Mouse (Mus musculus) urinary bladder, postnatal 36 days (tissue): ENCODE data around the gene OR5BS1P.
"Not testable (repeated sequence)": the region's sequence is repeated elsewhere in the genome, so short reads cannot be mapped to it uniquely, and the experiment has no call there.

Experiments used
- DNase-seq, 2 experiments: peaks; one replicate each; pipeline ENCODE4 v3.0.0; 2022; ENCODE audit warnings: low spot score in 2 of 2, mixed read lengths in 1 of 2

OR5BS1P gene

DNA sequence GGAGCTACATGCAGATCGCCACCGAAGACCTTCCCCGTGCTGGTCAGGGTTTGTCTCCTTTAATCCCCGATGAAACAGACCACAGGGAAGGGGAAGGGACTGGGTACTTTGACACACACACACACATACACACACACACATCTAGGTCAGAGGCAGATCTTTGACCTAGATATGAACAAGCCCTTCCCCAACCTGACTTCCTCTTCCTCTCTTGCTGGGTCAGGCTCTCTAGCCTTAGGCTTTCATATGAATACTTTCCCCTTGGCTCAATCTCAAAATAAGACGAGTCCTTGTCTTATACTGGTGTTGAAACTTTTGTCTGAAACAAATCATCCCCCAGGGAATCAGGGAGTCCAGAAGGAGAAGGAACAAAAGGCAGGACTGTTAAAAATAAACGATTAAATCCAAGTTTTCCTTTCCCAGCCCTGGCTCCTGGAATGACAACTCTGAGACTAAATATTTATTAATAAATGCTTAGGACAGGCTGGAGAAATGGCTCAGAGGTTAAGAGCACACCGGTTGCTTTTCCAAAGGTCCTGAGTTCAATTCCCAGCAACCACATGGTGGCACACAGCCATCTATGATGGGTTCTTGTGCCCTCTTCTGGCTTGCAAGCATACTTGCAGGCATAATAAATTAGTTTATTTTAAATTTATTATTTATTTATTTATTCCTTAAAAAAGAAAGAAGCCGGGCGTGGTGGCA lies 36.7 kb downstream of the OR5BS1P start:
- DNase-seq, result no peak

DNA sequence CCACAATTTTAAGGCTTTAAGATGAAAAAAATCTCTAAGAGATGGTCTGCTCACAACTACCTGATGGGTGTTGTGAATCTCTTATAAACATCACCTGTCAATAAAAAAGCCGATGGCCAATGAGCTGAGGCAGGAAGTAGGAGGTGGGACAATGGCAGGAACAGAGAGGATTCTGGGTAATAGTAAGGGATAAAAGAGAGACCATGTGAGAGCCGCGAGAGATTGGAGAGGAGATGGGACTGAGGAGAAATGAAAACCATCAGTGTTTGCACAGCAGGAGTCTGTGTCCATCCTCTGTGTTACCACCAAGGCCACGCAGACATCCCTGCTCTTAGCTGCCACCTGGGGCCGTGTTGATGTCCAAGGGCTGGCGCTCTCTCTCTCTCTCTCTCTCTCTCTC lies 37.6 kb downstream of the OR5BS1P start:
- DNase-seq, result no peak

DNA sequence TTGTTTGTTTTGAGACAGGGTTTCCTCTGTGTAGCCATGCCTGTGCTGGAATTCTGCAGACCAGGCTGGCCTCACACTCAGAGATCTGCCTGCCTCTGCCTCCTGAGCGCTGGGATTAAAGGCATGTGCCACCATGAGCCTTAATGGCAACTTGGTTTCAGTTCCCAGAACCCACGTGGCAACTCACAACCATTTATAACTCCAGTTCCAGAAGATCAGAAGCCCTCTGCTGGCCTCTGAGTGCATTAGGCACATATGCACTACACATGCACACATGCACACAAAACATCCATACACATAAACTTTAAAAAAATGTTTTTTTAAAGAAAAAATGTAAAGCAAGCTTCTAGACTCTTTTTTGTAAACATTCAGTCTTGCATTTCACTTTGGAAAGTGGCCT lies 39.7 kb downstream of the OR5BS1P start:
- DNase-seq, result no peak

DNA sequence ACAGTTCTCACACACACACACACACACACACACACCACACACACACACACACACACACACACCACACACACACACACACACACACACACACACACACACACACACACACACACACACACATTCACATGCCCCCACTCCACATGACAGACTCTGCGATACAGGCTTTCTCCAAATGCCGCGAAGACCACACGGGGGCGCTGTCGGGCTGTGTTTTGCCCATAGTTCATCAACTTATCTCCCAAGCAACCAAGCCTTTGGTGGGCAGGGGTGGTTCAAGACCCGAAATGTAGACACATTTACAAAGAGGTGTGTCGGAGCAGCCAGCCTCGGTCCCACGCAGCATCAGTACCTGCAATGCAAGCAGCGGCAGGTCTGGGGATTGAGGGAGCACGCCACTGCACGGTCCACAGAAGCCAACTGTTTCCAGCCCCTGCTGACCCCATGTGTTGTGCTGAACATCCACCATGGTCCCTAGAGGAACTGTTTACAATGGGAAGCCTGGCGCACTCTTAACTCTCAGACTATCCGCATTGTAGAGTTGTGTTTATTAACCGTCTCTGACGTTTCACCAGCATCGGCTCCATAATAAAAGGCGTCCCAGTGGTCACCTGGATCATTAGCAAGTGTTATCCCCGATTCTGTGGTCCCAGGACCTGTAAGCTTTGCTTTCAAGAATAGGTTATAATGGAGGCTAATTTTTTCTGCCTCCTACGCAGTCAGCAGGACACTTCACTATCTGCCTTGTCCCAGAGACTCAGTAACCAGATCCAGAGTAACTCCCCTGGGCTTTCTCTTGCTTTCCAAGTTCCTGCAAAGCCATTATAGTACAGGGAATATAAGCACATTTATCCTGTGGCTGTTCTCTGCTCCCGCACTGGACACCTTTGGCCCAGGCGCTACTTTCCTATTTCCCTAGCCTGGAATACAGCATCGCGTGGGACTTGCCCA lies 41.0 kb downstream of the OR5BS1P start:
- DNase-seq, result peak; percentile 35 to 71

DNA sequence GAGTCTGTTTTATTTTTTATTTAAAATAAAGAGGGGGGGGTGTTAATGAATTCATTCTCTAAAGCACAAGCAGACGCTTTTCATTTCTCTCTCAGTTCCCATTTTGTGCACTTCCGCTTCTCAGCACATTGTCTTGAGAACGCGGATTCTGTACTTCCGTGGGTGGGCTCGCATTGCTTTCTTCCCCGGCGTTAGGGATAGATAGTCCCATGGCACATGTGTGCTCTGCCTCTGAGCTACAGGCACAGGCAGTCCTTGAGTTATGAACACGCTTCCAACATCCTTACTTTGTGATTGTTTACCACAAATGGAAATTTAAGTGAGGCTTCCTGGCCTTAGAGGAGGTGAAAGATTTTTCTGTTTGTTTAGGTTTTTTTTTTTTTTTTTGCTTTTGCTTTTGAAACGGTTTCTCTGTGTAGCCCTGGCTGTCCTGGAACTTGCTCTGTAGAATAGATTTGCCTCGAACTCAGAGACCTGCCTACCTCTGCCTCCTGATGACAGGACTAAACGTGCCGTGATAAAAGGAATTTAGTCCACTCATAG lies 41.8 kb downstream of the OR5BS1P start:
- no peak for DNase-seq

DNA sequence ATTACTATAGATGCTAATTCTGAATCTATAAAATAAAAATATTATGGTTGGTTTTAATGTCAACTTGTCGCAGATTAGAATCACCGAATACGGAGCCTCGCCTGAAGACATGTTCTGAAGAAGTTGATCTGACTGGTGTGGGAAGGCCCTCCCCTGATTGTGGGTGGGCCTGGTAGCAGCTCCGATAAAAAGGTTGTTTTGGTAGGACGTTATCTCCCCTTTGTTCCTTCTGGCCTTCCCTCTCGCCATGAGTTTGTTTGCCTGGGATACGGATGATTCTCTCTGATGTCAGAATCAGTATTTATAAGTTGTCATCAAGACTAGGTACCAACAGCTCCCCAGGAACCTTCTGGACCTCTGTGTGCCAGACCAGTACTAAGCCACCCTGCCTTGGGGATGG lies 42.5 kb downstream of the OR5BS1P start:
- no peak for DNase-seq

DNA sequence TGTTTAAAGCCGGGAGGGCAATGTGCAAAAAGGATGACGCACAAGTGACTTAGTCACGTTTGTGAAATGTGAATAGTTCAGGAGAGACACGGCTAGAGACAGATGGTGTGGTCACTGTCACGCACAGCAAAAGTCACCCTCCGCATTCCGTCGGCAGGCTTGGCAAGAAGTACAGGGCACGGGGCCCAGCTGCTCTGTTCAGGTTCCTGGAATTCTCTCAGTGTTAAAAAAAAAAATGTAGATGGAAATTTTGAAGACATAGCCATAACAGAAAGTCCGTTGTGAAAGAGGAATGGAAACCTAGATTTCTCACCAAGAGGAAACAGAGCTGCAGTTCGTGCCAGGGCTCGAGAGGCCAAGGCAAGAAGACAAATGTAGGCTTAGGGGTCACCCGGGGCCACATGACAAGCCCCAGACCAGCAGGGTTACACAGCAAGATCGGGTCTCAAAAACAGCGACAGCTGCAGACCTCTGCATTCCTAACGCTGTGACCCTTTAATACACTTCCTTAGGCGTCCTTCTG lies 43.2 kb downstream of the OR5BS1P start:
- DNase-seq, result peak; percentile 26 to 54

DNA sequence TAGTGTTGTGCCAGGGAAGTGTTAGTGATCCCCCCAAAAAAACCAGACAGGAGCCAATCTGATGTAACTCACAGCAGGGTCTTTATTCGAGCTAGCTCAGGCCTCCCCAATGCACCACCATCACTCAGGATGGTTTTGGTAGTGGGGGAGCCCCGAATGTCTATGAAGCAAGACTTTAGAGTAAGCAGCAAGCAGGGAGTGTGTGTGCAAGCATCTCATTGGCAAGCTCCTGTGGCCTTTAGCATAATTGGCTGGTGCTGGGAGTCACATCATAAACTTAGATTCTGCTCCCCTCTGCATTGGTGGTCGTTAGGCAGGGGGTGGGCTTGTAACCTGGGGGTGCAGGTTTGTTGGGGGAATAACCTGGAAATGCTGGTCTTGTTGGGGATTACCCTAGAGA lies 44.0 kb downstream of the OR5BS1P start:
- not testable (repeated sequence) for DNase-seq

DNA sequence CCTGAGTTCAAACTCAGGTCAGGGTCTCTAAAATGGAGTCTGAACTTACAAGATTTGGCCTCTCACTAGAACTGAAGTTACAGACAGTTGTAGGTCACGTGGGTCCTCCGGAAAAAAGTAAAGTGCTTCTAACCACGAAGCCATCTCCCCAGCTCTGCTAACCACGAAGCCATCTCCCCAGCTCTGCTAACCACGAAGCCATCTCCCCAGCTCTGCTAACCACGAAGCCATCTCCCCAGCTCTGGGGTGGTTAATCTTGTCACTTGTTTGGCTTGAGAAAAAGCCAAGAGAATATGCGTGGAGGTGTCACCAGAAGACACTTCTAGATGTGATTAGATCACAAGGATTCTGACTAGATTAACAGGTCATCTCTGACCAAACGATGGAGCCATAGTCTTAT lies 44.5 kb downstream of the OR5BS1P start:
- no peak for DNase-seq

DNA sequence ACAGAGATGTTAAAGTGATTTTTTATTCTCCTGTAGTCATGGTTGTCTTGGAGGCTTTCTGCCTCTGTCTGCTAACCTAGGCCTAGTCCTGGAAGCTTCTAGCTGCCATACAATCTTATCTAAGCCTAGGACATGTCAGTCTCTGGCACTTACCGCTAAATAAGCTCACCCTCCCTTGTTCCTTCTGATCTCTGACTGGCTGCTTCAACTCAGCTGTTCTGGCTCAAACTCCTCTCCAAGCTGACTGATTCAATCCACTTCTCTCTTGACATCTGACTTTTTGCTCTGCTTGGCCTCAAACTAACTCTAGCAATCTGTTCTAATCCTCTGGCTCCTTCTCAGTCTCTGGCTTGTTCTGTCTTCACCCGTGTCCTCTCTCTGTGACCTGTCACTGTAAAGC lies 45.1 kb downstream of the OR5BS1P start:
- DNase-seq, result not testable (repeated sequence)

DNA sequence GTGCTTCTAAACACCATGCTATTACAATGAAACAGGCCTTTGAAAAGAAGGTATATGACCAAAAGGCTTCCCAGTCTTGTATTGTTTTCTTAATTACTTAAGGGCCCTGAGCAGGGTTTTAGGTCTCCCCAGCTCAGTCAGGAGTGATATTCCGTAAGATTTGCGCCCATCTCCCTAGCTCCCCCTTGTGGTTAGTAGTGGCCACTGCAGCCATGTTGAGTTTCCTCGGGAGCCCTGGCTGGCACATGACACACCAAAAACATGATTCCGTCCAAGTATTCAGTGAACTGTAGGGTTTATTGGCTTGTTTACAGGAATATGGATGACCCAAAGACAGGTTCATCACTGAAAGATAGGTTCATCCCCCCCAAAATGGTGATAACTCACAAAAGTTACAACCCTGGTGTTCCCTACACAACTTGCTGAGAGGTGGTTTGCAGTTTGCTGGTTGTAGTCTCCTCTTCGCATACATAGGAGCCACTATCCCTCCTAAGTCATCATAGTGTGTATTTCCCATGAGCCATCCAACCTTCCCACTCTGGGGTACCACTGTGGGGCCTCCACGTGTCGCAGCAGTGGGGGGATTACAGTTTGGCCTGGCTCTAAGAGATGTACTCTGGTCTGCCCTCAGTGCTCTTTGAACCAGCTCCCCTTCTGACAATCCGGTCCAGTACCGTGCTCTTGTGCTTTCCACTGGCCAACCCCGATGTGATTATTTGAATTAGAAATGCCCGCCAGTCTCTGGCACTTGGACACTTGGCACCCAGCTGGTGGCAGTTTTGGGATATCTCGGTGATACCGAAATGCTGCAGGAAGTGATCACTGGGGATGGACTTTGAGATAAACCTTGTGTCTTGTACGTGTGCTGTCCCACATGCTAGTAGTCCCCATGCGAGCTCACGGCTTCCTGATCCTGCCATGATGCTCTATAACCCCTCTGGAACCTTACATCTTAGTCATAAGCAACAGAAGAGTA lies 48.0 kb downstream of the OR5BS1P start:
- peak; percentile 46 to 55 for DNase-seq

DNA sequence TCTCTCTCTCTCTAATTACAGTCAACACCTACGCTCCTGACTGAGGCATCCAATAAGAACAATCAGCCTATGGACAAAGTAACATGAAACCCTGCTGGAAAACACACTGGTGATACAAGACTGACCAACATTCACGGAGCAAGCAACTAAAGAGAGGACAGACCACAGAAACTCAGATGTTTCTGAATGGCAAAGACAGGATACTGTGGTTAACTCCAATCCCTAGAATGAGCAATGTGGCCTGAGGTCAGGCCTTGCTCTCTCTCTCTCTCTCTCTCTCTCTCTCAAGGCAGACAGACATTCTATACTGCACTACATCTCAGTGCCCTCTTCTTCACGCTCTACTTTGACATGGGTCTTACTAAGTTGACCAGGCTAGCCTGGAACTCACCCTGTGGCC lies 51.5 kb downstream of the OR5BS1P start:
- DNase-seq, result no peak

DNA sequence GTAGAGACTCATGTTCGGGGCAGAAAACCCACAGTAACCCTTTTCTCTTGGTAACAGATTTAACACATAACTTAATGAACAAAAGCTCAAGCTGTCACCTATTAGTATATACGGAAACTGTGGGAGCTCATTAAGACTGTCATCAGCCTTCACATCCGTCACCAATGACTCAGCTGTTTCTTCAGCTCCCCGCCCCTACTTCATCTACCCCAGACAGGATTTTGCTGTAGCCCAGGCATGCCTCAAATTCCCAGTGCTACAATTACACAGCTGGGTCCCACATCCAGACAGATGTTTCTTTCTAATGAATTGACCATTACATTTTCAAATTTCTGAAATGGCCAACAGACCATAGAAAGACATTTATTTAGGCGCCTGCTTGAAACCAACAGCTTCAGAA lies 56.4 kb downstream of the OR5BS1P start:
- DNase-seq, result no peak

DNA sequence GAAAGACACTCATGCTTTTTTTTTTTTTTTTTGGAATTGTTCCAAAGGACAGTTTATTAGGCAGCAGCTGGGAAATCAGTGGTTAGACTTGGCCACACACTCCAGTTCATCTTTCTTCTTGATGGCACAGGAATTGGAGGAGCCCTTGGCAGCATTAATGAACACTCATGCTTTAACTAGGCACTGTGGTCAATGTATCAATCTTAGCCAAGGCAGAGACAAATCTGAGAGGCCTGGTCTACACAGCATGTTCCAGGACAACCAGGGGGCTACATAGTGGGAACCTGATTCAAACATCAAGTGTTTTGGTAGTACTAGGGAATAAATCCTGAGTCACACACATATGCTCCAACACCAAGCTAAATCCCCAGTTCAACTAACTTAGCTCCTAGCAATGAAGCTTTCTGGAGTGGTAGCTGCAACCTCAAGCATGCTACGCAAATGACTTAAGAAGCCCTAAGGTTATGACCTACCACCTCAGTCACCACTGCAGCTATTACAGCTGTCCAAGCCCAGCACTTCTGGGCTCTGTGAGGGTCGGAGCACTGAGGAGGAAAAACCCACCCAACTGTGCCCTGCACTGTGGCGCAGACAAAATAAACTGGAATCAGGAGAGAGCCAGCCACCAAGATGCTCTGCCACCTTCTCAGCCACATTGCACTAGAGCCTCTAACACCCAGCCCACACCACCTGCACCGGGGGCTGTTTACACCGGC lies 57.5 kb downstream of the OR5BS1P start:
- DNase-seq, result no peak

DNA sequence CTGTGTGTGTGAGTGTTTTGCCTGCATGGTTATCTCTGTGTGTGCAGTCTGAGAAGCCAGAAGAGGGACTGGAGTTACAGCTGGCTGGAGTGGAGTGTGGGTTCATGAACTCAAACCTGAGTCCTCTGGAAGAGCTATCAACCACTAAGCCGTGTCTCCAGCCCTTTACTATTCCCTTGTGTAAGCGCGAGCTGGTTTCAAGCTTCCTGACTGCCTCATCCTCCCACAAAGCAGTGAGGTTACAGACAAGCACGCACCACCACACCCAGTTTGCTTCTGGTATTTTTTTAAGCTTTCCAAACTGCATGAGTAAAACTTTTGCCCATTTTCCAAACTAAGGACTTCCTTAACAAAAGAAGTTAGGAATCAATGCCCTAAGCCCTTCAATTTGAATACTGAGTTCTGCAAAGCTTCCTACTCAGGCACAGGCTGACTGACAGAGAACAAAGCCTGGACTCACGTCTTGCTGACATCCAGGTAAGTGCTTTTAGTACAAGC lies 58.4 kb downstream of the OR5BS1P start:
- DNase-seq, result no peak
